Mouse (Mus musculus) heart, adult 8-10 months (tissue): ENCODE results near the gene Cd300ld5. TPM values are rescaled to one million over a fixed set of nuclear protein-coding genes. Genes with fewer than 3 reads are reported as not detected.
"Not testable (repeated sequence)": the region's sequence is repeated elsewhere in the genome, so short reads cannot be mapped to it uniquely, and the experiment has no call there.

Experiments
- DNase-seq: peaks from one replicate; pipeline ENCODE4 v3.0.0; 2022; ENCODE audit warnings: low spot score
- total RNA-seq, 4 experiments: library from RNA; stranded (reverse); gene quantifications; 2 replicates each; pipeline ENCODE4 v1.2.4; 2022

Cd300ld5 gene
- 1 to 10 TPM; 1.6 to 5.8 (median 2.9) TPM for total RNA-seq

GRCm38 (mm10) chr11:115037669-115038068 lies at the start of gene Cd300ld5:
Gene Cd300ld5, minus strand, starts transcription at chr11:115037769.
- DNase-seq, result not testable (repeated sequence)

- DNase-seq, result no peak
Measured at GRCm38 (mm10) chr11:115086213-115086612, 48.6 kb upstream of the Cd300ld5 start.

GRCm38 (mm10) chr11:115085064-115085463 lies 47.5 kb upstream of the Cd300ld5 start:
- no peak for DNase-seq

GRCm38 (mm10) chr11:115084595-115084994 lies 47.0 kb upstream of the Cd300ld5 start:
- DNase-seq, result no peak

GRCm38 (mm10) chr11:115083376-115084139 lies 46.0 kb upstream of the Cd300ld5 start:
- DNase-seq, result peak; percentile 55

GRCm38 (mm10) chr11:115082196-115082595 lies 44.6 kb upstream of the Cd300ld5 start:
- no peak for DNase-seq

GRCm38 (mm10) chr11:115081373-115081772 lies 43.8 kb upstream of the Cd300ld5 start:
- DNase-seq, result no peak

GRCm38 (mm10) chr11:115080886-115081285 lies 43.3 kb upstream of the Cd300ld5 start:
- DNase-seq, result peak; percentile 43

GRCm38 (mm10) chr11:115078680-115079079 lies 41.1 kb upstream of the Cd300ld5 start:
- DNase-seq, result no peak

GRCm38 (mm10) chr11:115077436-115077835 lies 39.9 kb upstream of the Cd300ld5 start:
- no peak for DNase-seq

- no peak for DNase-seq
Measured at GRCm38 (mm10) chr11:115075859-115076258, 38.3 kb upstream of the Cd300ld5 start.

GRCm38 (mm10) chr11:115075407-115075806 lies 37.8 kb upstream of the Cd300ld5 start:
- DNase-seq, result no peak

GRCm38 (mm10) chr11:115073002-115073401 lies 35.4 kb upstream of the Cd300ld5 start:
- no peak for DNase-seq

- peak; percentile 62 for DNase-seq
Measured at GRCm38 (mm10) chr11:115071631-115072294, 34.2 kb upstream of the Cd300ld5 start.

- DNase-seq, result no peak
Measured at GRCm38 (mm10) chr11:115071015-115071551, 33.5 kb upstream of the Cd300ld5 start.

GRCm38 (mm10) chr11:115066768-115067167 lies 29.2 kb upstream of the Cd300ld5 start:
- DNase-seq, result peak; percentile 13

- DNase-seq, result no peak
Measured at GRCm38 (mm10) chr11:115062077-115062476, 24.5 kb upstream of the Cd300ld5 start, which contains the start of gene Cd300e. Gene Cd300e, minus strand, starts transcription at chr11:115062177.

GRCm38 (mm10) chr11:115059797-115060196 lies 22.2 kb upstream of the Cd300ld5 start:
- DNase-seq, result no peak

GRCm38 (mm10) chr11:115058701-115059100 lies 21.1 kb upstream of the Cd300ld5 start:
- DNase-seq, result no peak

- DNase-seq, result no peak
Measured at GRCm38 (mm10) chr11:115054537-115054936, 17.0 kb upstream of the Cd300ld5 start.

GRCm38 (mm10) chr11:115052991-115053390 lies 15.4 kb upstream of the Cd300ld5 start:
- DNase-seq, result no peak

GRCm38 (mm10) chr11:115052206-115052605 lies 14.6 kb upstream of the Cd300ld5 start:
- no peak for DNase-seq
